Mouse (Mus musculus) heart, embryonic 16.5 days (tissue): Measurements from ENCODE around the gene Tbc1d21. TPM values are rescaled to one million over a fixed set of nuclear protein-coding genes. Genes with fewer than 3 reads are reported as not detected.
A peak's percentile ranks its signal among the peaks of the same experiment; 100 is the strongest.

Experiments used
- ATAC-seq: fragments of 200-750 bp; cut with Nextera tagmentation; replicated peaks from 2 replicates; pipeline ENCODE4 v1.8.0; 2017; ENCODE audit warnings: moderate number of reproducible peaks; ENCODE audit not compliant: insufficient read depth, low FRiP score; ENCODE audit errors: extremely low read depth
- H3K27ac ChIP-seq: fragments of 300-500 bp; sonication (generic); 2 replicates; pipeline ENCODE4 v1.5.1; 2014; ENCODE audit warnings: mild to moderate bottlenecking, low read length, control low read depth, moderate library complexity
- H3K27me3 ChIP-seq: fragments of 300-500 bp; sonication (generic); 2 replicates; pipeline ENCODE4 v1.6.1; 2014; ENCODE audit warnings: low read length, mixed read lengths; ENCODE audit not compliant: control insufficient read depth, insufficient read depth
- H3K36me3 ChIP-seq: fragments of 300-500 bp; sonication (generic); 2 replicates; pipeline ENCODE4 v1.6.1; 2014; ENCODE audit not compliant: control insufficient read depth, insufficient read depth
- H3K4me1 ChIP-seq: fragments of 300-500 bp; sonication (generic); 2 replicates; pipeline ENCODE4 v1.6.1; 2014; ENCODE audit warnings: low read length, mixed read lengths; ENCODE audit not compliant: control insufficient read depth, insufficient read depth
- H3K4me2 ChIP-seq: fragments of 300-500 bp; sonication (generic); 2 replicates; pipeline ENCODE4 v1.6.1; 2014; ENCODE audit warnings: low read depth, mild to moderate bottlenecking, control low read depth, low read length
- H3K4me3 ChIP-seq: fragments of 300-500 bp; sonication (generic); 2 replicates; pipeline ENCODE4 v1.5.1; 2014; ENCODE audit warnings: mild to moderate bottlenecking, control low read depth, low read length
- H3K9ac ChIP-seq: fragments of 300-500 bp; sonication (generic); 2 replicates; pipeline ENCODE4 v1.6.1; 2014; ENCODE audit warnings: low read length, control low read depth
- H3K9me3 ChIP-seq: fragments of 300-500 bp; sonication (generic); replicated peaks from 2 replicates; pipeline ENCODE4 v1.6.1; 2016; ENCODE audit warnings: low read length; ENCODE audit not compliant: control insufficient read depth
- WGBS: fragments of 180-500 bp; shearing (Covaris S2); extraction: QIAGEN DNeasy Blood & Tissue Kit; methylation state at CpG from one replicate; pipeline ENCODE4 v1.1.7; 2014; 5-methylcytosine and 5-hydroxymethylcytosine counted together
- polyA plus RNA-seq: library from polyadenylated mRNA; unstranded; fragments of >200 nt; fragmentation: Nextera tagmentation; extraction: Ambion mirVana; gene quantifications from 2 replicates; pipeline ENCODE4 v1.2.1, GENCODE M21; 2015

Gene Tbc1d21
- polyA plus RNA-seq, 1 experiment from 2014 or later: not detected

DNA sequence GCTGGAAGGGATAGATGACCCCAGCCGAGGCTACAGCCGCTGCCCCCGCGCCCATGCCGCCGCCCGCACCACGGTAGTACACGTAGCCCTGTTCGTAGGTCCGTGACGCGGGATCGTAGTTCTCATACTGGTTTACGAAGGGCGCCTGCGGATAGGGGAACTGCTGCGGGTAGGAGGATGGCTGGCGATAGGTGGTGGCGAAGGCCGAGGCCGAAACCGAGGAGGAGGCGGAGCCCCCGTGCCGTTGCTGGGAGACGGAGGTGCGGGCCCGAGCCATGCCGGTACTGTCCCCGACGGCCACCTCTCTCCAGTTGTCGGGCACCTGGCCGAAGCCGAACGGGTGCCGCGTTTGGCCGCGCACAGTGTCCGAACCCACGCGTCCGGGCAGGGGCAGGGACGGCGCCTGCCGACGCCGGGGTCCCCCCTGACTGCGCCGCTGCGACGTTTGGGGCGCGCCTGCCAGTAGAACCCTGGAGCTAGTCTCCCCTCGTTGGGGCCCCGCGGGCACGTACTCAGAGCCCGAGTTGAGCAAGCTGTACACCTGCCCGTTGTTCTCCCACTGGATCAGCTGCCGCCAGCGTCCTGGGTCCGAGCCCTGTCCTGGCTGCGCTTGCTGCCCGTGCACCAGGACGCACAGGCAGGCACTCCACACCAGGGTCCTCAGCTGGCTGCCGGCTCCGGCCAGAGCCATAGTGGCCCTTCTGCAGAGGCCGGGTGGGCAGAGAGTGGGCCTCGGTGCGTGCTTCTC, 57.9 kb downstream of the Tbc1d21 start:
- H3K4me1 ChIP-seq: peaks cover 39% of the 10 kb centered on the region
- 1% methylated on average over 72 of the region's 72 CpGs for WGBS
- ATAC-seq: peak; percentile 1

DNA sequence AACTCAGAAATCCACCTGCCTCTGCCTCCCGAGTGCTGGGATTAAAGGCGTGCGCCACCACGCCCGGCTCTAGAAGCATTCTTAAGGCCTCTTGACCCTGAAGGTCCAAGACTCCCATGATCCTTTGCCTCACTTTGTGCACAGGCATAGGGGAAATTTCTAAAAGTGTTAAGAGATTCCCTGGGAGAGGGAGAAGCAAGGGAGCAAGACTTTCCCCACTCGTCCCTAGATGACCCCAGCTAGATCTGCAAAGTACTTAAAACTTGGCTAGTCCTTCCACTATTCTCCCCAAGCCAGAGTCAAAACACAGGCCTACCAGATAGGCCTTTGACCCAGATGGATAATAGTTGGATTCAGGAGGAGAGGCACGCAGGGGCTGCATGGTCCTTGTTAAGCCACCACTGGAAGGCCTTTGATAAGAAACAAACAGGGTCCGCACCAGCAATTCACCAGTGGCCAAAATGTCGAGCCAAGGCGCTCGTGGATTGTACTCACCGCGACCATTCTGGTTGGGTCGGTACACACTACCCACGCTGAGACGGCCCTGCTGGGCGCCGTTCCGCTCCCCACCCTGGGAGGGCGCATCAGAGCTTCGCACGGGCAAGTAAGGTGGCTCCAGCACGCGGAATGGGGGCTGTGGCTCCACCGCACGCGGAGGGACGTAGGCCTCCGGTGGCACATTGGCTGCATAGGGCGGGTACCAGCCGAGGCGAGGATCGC, 58.9 kb downstream of the Tbc1d21 start:
- H3K4me1 ChIP-seq: peaks cover 49% of the 10 kb centered on the region
- H3K27me3 ChIP-seq: peaks cover 8% of the 10 kb centered on the region
- H3K9me3 ChIP-seq: no peaks in the 10 kb centered on the region
- H3K9ac ChIP-seq: peak overlapping the region; percentile 76
- no peak for ATAC-seq
- WGBS: 57% methylated on average over 33 of the region's 33 CpGs
- peak overlapping the region; percentile 61 for H3K4me3 ChIP-seq
- H3K27ac ChIP-seq: peak overlapping the region; percentile 57
- peak overlapping the region; percentile 83 for H3K4me2 ChIP-seq
- no peaks in the 10 kb centered on the region for H3K36me3 ChIP-seq

More for the DNA sequence above, 57.9 kb downstream of the Tbc1d21 start:
- Histone ChIP-seq H3K4me3 (peak overlapping the region; percentile 61), H3K4me2 (peak overlapping the region; percentile 83), H3K9ac (peak overlapping the region; percentile 76), H3K36me3 (no peaks in the 10 kb centered on the region), H3K27me3 (peaks cover 8% of the 10 kb centered on the region), H3K9me3 (no peaks in the 10 kb centered on the region), H3K27ac (peak overlapping the region; percentile 81)

DNA sequence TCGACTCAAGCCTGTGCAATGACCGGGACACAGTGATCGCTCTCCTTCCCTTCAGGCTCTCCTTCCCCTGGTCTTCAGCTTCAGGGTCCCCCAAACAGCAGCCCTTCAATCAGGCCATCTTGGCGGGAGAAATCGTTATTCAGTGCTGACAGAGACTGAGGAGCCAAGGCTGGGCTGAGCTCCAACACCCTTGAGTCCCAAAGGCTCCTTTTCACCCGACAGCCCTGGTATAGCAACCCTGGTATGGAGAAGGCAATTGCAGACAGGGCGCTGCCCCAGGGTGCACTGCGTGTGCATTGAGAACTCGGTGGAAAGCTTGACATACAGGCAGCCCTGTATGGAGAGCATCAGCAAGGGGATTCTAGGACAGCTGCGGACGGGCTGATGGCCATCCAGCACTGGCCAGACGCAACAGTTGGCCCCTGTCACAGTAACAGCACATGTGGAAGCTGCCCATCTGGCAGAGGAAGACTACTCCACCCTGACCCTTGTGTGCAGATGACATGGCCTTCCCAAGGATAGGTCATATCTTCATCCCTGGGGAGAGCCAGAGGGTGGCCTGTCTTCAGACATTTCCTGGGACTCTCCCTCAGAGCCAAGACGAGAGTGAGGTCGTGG, 60.1 kb downstream of the Tbc1d21 start:
- Histone ChIP-seq H3K9ac (0 out of 2 replicates have a peak overlapping the region, but pooled peaks have one; percentile 1), H3K36me3 (no peaks in the 10 kb centered on the region)

More for the DNA sequence above, 60.1 kb downstream of the Tbc1d21 start:
- Histone ChIP-seq H3K27me3 (peaks cover 8% of the 10 kb centered on the region), H3K9me3 (no peaks in the 10 kb centered on the region), H3K4me1 (peaks cover 58% of the 10 kb centered on the region), H3K4me3 (0 out of 2 replicates have a peak overlapping the region, but pooled peaks have one; percentile 3), H3K27ac (peak overlapping the region; percentile 6; the same call in 1 of the 2 replicates), H3K4me2 (peak overlapping the region; percentile 17)
- ATAC-seq: no peak
- WGBS: 61% methylated on average over 14 of the region's 14 CpGs

Other genes with a start within 250 kb of the Tbc1d21 start
- 27.5 and 27.7 TPM in 2 replicates for gene Islr, start 166.1 kb downstream of the Tbc1d21 start, polyA plus RNA-seq
- gene Islr2, start 166.1 kb downstream of the Tbc1d21 start, polyA plus RNA-seq: 0.07 and 0.22 TPM in 2 replicates
- 11.7 and 13.8 TPM in 2 replicates for gene Pml, start 120.7 kb downstream of the Tbc1d21 start, polyA plus RNA-seq
- 28.2 and 28.3 TPM in 2 replicates for gene Stoml1, start 117.3 kb downstream of the Tbc1d21 start, polyA plus RNA-seq
- 47.0 and 48.6 TPM in 2 replicates for gene Loxl1, start 57.3 kb downstream of the Tbc1d21 start, polyA plus RNA-seq
- 0.54 and 0.66 TPM in 2 replicates for gene Insyn1, start 118.1 kb upstream of the Tbc1d21 start, polyA plus RNA-seq
- 24.1 and 24.5 TPM in 2 replicates for gene Cd276, start 185.0 kb upstream of the Tbc1d21 start, polyA plus RNA-seq
- gene Nptn, start 211.8 kb upstream of the Tbc1d21 start, polyA plus RNA-seq: 110 and 124 TPM in 2 replicates